Mouse (Mus musculus) retina, postnatal 7 days (tissue): Measurements from ENCODE around the gene Get4.

Source experiments
- DNase-seq: peaks from one replicate; pipeline ENCODE4 v3.0.0-alpha.2; 2012; ENCODE audit warnings: low read depth, low spot score

The Get4 gene

DNA sequence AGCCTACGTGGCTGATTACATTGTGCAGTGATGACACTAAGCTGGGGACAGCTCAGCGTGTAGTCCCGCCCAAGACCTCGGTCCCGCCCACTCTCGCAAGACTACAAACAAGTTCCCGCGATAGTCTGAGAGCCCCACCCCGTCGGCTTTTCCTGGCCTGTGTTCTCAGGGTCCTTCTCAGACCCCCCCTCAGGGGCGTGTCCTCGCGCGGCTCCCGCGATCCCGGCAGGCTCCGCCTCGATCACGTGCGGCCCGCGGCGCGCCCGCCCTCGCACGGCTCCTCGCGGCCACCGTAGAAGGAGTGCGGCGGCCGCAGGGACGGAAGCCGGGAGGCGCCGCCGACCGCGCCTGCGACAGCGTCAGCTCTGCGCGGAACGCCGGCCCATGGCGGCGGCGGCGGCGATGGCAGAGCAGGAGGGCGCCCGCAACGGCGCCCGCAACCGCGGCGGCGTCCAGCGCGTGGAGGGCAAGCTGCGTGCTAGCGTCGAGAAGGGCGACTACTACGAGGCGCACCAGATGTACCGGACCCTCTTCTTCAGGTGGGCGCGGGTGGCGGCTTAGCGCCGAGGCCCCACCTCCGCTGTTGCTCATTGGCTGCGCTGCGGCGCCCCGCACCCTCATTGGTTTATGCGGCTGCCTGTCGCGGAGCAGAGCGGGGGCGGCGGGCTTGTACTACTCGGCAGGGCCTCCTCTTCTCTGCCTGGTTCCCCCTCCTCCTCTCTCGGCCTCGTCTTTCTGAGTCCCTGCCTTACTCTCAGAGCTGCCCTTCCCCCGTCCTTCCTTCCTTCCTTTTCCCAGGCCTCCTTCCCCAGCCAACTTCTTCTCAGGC is at the start of gene Get4:
Get4 (plus strand) TSS at position 244 of the 829 bp plus-strand sequence.
- peak; percentile 99 for DNase-seq

DNA sequence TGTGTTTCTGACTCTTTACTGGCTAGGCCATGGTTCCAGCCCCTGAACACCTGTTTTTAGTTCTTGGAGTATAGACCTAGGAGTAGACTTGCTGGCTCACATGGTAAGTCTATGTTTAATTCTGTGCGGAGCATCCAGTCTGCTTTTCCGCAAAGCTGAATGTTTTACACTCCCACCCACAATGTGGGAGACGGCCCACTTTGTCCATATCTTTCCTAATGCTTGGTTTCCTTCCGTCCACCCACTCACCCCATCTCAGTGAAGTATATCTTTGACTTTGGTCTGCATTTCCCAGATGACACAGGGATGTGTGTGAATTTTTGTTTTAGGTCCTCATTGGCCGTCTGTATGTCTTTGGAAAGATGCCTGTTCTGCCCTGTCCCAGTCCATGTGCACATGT is 48.8 kb upstream of the Get4 start:
- no peak for DNase-seq

DNA sequence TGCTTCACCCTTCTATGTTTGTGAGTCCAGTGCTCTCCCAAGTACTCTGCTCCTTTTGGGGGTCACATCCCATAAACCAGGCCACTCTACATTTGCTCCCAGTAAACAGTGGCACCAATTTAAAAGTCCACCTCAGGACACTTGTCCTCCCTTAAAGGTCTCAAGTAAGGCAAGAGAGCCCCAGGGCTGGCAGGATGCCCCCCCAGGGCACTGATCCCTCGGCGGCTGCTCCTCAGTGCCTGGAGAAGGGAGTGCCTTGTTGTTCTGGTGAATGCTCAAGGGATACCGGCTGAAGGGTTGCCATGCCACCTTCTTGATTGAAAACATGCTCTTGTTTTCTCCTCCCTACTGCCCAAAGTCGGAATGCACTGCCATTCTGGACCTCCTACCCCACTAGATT is 46.0 kb upstream of the Get4 start:
- DNase-seq: no peak

DNA sequence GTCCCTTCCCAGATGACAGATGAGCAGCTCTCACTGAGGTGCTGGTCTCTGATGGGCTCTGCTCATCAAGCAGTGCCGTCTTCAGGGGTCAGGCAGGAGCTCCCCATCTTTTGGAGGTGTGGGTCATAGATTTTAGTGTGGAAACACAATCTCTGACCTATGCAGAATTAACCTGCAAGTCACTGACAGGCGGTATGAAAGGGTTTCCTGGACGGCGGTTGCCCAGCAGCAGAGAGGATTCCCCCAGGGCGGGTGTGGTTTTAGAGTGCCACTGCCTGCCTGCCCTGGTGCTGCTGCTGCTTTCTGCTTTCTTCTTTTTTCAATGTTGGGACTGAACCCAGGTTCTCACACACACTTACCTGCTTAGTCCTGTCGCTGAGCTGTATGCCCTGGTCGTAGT is 45.6 kb upstream of the Get4 start:
- DNase-seq: no peak

DNA sequence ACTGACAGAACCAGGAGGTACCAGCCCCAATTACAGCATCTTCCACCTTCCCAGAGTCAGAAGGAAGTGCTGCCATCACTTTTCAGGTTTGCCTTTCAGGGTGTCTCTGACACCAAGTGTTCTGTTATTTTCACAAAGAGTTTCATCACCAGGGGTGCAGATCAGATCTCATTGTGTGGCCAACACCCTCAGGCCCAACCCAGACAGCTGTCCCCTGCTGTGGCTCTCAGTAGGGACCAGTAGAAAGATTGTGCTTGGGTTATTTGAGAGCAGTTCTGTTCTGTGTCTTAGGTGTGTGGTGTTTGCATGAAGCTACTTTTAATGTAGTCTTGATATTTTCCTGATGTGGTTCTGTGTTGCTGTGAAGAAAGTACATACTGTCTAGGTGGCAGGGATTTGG is 43.9 kb upstream of the Get4 start:
- no peak for DNase-seq

DNA sequence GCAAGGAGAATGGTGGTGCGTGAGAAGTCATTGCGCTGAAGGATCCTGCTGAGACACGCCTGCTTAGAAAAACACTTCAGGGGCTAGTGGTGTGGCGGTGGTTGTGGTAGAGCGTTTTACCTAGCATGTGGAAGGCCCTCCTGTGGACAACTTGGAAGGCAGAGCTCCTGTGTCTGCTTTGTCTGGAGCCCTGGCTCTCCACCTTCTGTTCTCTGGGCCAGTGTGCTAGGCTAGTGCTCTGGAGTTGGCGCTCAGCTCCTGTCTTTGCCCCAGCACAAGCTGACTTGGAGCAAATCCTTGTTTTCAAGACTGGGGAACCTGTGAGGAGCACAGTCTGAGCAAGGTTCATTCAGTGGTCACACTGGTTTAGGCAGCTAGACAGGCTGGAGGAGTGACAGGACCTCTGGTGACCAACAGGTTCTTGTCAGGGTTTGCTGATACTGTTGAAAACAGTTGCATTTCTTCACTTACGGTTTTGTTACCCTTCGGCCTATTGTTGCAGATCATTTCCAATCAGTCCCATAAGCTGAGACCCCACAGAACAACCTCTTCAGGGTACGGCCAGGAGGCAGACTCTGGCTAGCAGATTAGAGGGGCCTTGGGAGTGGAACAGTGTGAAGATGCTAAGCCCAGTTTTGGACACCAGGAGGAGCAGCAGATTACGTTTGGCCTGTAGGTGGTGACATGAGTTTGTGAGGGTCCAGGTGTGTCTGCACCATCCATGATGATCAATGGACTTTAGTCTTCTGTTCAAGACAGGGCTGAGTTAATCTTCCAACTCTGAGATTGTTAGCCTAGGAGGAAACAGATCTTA is 43.0 kb upstream of the Get4 start:
- DNase-seq: no peak

DNA sequence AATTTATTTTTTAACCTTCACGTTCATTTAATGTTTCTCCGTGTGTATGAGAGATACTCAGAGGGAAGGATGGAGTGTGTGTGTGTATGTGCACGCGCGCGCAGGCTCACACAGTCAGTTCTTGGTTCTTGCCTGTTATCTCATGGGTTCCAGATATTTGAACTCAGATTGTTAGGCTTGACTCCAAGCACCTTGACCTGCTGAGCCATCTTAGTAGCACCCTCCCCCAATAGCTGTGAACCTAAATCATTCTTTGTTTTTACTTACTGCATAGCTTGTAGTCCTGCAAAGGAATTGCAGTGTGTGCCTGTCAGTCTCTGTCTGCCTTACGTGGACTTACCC is 42.5 kb upstream of the Get4 start:
- DNase-seq: no peak

DNA sequence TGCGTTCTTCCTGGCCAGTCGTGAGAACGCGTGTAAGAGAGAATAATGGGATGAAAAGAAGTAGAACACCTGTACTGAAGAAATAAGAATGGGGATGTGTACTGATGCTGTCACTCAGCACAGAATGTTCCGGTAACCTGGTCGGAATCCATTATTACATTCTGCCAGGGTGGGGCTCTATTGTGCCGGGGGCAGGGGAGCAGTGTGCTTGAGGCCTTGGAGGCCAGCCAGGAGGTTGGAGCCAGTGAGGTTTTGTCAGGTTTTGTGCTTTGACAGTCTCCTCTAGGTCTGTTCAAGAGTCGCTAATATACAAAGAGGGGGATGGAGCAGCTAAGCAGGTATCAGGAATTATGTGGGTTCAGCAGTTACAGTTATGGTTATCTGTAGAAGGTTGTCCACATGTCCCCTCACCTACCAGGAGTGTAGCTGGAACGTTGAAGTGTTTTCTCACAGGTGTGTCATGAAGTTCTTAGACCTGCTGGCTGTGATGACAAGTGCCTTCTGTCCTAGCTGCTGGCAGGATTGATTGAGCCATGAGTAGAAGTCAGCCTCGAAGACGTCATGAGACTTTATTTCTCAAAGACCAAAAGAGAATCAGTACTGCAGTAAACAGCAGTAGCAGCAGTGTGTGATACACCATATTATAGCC is 40.3 kb upstream of the Get4 start:
- DNase-seq: no peak

DNA sequence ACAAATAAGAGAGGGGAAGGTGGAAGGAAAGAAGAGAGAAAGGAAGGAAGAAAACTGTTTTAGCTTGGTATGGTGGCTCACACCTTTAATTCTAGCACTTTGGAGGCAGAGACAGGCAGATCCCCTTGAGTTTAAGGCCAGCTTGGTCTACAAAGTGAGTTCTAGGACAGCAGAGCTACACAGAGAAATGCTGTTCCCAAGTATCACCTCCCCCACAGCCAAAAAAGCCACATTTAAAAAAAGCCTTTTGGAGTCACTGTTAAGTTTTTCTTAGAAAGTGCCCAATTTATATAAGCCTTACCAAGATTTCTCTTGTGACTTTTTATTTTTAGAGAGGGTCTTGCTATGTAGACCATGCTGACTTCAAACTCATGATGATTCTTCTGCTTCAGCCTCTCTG is 37.8 kb upstream of the Get4 start:
- no peak for DNase-seq

DNA sequence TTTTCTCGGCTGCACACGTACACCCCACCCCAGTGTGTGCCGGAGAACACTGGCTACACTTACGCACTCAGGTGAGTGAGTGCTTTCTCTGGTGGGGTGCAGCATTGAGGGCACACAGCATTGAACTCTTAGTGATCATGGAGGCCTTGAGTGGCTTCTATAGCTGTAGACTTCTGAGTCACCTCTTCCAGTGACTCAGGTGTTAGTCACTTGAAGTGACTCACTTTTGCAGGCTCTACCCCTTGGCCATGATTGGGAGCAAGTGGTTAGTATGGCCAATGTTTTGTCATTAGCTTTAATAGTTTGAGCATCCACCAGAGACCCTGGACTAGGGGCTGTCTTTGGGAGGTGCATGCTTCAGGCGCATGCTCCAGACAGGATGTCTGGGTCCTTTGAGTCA is 36.9 kb upstream of the Get4 start:
- no peak for DNase-seq

DNA sequence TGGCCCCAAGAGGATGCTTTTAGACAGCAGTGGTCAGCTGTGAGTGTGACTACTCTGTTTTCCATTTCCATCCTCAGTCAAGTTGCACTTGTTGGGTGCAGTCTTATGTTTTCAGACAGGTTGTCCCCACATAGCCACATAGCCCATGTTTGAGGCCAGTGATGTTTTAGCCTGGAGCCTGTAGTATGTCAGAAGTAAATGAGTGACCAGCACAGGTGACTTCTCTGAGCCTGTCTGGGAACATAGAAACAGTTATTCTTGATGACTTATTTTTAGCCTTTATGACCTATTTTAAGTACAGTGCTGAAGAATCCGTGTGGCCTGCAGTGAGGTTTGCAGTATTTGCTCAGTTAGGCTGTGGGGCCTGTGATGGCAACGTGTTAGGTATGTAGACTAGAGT is 36.0 kb upstream of the Get4 start:
- DNase-seq: no peak

DNA sequence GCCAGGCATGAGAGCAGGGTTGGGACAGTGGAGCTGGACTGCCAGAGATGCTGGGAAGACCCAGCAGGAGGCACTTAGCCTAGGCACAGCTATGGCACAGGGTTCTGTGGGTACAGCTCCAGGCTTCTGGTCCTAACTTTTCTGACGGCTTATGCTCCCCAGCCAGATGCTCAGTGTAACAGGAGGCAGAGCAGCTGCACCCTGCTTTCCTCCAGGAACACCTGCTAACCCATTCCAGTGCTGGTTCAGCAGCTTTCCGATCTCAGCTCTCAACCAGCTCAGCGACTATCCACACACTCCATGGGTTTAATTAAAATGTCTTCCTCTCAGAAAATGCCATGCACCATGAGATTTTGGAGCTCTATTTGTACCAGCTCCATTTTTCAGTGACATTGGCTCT is 35.4 kb upstream of the Get4 start:
- DNase-seq: no peak

DNA sequence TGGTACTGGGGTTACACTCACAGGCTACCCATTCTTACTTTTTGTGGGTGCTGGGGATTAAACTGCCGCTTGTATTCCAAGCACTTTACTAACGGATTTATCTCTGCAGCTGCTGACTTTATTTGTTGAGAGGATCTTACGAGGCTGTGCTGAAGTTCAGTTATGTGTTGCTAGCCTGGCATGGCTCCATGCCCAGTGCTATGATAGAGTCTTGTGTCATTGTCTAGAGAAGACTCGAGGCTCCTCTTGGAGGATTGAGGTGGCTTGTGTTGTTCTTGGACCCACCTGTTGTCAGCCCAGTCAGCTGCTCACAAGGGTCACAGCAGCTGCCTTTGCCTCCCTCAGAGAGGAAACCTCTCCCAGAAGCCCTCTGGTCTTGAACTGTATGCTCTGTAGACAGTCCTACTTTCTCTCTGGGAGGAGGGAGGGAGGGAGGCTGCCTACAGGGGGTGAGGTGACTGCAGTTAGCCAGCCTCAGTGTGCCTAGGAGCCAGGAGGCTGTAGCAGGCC is 32.1 kb upstream of the Get4 start:
- no peak for DNase-seq

DNA sequence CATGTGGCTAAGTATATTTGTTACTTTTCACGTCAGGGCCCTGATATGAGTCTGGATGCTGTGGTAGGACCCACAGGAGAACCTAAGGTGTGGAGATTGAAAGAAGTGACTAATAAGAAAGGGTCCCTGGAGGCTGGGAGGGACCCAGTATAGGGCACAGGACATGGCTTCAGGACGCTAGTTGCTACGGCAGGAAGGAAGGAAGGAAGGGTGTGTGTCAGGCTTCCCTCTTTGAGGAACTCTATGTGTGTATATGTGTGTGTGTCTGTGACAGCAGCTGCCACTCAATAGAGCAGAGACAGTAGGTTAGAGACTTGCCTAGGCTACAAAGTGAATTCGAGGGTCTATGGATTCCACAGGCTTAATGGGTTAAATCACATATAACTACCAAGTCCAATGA is 31.5 kb upstream of the Get4 start:
- DNase-seq: no peak

DNA sequence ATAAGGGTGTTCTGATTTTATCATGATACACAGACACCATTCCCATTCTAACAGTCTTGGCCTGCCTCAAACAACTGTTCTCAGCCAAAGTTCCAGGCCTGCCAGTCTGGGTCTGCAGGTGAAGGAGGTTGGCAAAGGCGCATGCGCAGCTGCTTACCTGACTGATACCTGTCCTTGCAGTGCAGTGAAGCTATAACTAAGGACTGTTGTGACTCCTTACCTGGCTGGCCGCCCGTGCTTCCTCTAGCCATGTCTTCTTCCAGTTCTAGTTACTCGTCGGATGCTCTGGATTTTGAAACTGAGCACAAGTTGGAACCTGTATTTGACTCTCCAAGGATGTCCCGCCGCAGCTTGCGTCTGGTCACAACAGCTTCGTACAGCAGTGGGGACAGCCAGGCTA is 28.8 kb upstream of the Get4 start:
- DNase-seq: no peak

DNA sequence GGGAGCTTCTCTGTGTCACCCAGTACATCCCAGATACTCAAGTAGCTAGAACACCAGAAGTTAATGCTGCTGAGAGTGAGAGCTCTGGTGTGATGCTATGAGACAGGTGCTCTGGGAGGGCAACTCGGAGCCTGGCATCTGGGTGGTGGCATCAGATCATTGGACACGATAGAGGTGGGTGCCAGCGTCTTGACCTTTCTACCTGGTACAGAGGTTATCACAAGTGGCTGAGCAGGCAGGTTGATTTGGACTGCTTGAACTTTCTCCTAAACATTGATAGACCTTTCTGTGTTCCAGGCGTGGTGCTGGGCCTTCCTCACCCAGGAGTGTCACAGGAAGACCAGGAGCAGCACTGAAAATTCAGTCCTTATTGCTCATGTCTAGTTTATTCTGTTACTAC is 24.9 kb upstream of the Get4 start:
- no peak for DNase-seq

DNA sequence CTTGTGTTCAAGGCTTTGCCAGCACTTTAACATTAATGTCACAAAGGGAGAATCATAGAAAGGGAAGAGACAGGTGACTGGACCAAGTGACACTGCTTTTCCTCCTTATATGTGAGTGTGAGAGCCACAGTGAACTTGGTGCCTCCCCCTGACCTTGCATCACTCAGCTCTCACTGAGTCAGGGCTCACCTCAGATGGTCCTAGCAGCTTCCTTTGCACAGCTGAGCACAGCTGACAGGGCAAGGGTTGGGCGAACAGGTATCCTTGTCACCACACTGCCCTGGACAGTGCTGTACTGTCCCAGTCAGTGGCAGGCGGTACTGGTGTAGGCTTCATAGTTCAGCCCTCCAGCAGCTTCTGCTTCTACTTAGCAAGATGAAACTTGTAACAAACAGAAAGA is 24.5 kb upstream of the Get4 start:
- no peak for DNase-seq

DNA sequence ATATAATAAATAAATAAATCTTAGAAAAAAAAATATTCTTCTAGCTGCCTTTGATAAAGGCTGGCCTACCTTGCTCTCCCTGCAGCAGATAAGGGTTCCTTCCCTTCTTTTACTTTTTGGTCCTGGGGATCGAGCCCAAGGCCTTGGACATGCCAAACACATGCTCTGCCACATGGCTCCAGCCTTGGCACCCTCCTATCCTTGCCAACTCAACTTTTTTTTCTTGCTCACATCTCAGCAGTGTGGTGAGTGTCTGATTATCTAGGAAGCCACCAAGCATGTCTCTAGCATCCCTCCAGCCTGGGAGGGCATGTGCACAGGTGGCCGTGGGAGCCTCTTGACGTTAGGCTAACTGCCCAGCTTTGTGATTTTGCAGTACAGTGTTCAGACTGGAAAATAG is 23.8 kb upstream of the Get4 start:
- DNase-seq: no peak

DNA sequence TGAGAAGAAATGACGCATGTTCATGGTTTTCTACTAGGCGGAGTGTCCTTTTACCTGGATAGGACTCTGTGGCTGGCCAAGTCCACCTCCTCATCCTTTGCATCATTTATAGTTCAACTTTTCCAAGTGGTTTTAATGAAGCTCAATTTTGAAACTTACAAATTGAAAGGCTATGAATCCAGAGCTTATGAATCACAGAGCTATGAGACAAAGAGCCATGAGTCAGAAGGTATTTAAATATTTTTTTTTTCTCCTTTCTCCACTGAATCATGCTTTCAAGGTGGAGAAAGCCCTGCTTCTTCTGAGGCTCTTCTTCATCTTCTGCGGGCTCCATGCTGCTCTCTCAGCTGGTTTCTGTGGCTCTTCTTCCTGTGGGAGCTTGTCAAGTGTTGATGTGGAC is 22.4 kb upstream of the Get4 start:
- DNase-seq: no peak

DNA sequence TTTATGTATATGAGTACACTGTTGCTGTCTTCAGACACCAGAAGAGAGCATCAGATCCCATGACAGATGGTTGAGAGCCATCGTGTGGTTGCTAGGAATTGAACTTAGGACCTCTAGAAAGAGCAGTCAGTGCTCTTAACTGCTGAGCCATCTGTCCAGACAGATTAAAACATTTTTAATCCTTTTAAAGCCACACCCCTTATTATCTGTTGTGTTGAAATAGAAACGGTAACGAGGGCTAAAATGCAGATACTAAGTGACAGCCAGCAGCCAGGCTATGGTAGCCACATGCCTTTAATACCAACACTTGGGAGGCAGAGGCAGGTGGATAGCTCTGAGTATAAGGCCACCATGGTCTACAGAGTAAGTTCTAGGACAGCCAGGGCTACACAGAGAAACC is 20.0 kb upstream of the Get4 start:
- no peak for DNase-seq

DNA sequence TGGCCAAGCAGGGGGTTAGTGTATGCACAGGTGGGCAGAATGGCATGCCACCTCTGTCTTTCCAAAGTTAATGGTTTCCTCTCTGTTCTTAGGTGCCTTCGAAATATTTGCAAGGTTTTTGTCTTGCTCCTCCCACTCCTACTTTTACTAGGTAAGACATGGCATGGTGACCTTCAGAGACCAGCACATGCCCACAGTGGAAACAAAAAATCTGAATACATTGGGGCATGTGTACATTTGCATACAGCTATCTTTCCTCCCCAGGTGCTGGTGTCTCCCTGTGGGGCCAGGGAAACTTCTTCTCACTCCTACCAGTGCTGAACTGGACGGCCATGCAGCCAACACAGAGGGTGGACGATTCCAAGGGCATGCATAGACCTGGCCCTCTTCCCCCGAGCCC is 17.7 kb upstream of the Get4 start:
- no peak for DNase-seq

DNA sequence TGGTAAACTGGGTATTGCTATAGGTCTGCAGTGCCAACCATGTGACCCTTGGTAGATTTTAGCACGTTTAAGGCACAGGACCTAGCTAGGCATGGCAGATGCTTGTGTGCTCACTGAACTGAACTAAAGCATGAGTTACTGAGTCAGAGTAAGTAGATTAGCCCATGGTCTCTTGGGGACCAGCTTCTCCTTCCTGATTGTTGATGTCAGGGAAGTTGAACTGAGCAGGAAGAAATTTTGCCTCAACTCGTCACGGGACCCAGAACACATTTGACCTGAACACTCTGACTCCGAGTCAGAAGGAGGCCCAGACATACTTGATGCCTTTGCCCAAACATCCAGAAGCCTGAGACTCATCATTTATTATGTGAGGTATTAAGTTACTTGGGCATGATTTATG is 14.7 kb upstream of the Get4 start:
- DNase-seq: no peak
